Mouse (Mus musculus): ENCODE data around the gene Gm49369.

- TF ChIP-seq POLR2A (IDR thresholded peaks at IDR 0.05; ENCODE audit: low read depth, low read length) (no peak), CTCF (IDR thresholded peaks at IDR 0.05; ENCODE audit: extremely low read depth, insufficient read length, insufficient replicate concordance, low read depth, low read length) (no peak)
Observed at GRCm38 (mm10) chr7:142430160-142430678, 47.8 kb upstream of the Gm49369 start.
